Mouse (Mus musculus) ES-CJ7 (cell line): ENCODE data around the gene Gm4305.
"Not testable (repeated sequence)": the region's sequence is repeated elsewhere in the genome, so short reads cannot be mapped to it uniquely, and the experiment has no call there.

Experiments used
- DNase-seq: peaks from one replicate; pipeline ENCODE4 v3.0.0; 2011; ENCODE audit warnings: low read depth, low spot score

Gene Gm4305

GRCm38 (mm10) chr10:100350793-100351192, at the start of gene Gm4305:
Gm4305 (plus strand) TSS chr10:100351093.
- not testable (repeated sequence) for DNase-seq

DNA sequence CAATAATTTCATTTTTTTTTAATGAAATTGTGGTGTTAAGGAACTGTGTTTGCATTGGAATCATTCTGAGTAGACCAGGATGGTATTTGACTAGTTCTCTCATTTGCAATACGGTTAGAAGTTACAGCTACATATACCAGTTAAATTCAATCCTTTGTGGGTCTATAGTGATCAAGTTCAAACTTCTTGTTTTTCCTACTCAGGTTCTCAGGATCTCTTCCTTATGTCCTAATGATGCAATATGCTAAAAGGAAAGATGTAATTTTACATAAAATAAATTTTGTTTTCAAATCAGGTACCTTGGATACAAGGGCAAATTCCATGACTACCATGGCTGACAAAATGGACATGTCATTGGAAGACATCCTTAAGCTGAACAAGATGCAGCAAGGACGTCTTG, 15.5 kb upstream of the Gm4305 start, which contains the start of gene Gm4301:
Gene Gm4301 (plus strand): TSS at position 301 of the 400 bp plus-strand sequence.
- not testable (repeated sequence) for DNase-seq

DNA sequence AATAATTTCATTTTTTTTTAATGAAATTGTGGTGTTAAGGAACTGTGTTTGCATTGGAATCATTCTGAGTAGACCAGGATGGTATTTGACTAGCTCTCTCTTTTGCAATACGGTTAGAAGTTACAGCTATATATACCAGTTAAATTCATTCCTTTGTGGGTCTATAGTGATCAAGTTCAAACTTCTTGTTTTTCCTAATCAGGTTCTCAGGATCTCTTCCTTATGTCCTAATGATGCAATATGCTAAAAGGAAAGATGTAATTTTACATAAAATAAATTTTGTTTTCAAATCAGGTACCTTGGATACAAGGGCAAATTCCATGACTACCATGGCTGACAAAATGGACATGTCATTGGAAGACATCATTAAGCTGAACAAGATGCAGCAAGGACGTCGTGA, 10.4 kb upstream of the Gm4305 start, which contains the start of gene Gm4302:
Gene Gm4302 (plus strand): TSS at position 301 of the 400 bp plus-strand sequence.
- DNase-seq: not testable (repeated sequence)

DNA sequence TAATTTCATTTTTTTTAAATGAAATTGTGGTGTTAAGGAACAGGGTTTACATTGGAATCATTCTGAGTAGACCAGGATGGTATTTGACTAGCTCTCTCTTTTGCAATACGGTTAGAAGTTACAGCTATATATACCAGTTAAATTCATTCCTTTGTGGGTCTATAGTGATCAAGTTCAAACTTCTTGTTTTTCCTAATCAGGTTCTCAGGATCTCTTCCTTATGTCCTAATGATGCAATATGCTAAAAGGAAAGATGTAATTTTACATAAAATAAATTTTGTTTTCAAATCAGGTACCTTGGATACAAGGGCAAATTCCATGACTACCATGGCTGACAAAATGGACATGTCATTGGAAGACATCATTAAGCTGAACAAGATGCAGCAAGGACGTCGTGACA, 5.2 kb upstream of the Gm4305 start, which contains the start of gene Gm4303:
Gene Gm4303 (plus strand): TSS at position 301 of the 400 bp plus-strand sequence.
- not testable (repeated sequence) for DNase-seq

DNA sequence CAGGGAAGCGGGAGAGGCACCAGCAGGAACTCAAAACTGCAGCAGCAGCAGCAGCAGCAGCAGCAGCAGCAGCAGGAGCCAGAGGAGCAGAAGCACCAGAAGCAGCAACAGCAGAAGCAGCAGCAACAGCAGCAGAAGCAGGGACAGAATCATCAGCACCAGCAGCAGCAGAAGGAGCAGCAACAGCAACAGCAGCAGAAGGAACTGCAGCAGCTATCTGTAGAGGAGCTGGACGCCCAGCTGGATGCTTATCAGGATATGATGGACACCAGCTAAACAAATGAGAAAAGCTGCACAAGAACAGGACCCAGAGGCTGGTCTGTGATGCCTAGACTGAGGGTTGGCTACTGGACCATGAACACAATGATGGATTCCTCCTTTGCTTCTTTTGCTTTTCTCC, 5.9 kb downstream of the Gm4305 start:
- not testable (repeated sequence) for DNase-seq

GRCm38 (mm10) chr10:100361038-100361437, 10.1 kb downstream of the Gm4305 start, which contains the start of gene Gm4307:
Gm4307 (plus strand) TSS chr10:100361338.
- not testable (repeated sequence) for DNase-seq

DNA sequence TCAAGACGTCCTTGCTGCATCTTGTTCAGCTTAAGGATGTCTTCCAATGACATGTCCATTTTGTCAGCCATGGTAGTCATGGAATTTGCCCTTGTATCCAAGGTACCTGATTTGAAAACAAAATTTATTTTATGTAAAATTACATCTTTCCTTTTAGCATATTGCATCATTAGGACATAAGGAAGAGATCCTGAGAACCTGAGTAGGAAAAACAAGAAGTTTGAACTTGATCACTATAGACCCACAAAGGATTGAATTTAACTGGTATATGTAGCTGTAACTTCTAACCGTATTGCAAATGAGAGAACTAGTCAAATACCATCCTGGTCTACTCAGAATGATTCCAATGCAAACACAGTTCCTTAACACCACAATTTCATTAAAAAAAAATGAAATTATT, 31.6 kb downstream of the Gm4305 start, which contains the start of gene Gm4312:
Gene Gm4312 (minus strand): TSS at position 101 of the 400 bp plus-strand sequence.
- not testable (repeated sequence) for DNase-seq
